Mouse (Mus musculus): ENCODE data around the gene Aff3.

Aff3 gene

GRCm38 (mm10) chr1:38237831-38238230 lies 426.9 kb downstream of the Aff3 start:
- no peak for DNase-seq (ENCODE audit: low read depth, low spot score)

- no peak for DNase-seq (ENCODE audit: low read depth, low spot score)
Measured at GRCm38 (mm10) chr1:38237027-38237787, 427.5 kb downstream of the Aff3 start.

DNA sequence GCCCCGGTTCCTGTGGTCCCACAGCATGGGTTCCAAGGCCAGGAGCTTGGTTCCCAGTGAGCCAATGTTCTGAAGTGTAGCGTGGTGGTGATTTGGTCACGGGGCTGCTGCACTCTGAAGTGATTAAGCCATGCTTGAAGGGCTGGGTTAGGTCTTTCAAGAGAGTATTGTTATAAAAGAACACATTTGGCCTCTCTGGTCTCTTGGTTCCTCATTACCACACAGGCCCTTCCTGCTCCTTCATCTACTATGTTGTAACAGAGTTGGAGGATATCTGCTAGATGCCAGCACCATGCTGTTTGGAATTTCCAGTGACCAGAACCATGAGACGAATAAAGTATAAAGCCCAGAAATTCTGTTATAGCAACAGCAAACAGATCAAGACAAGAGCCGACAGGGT lies 431.6 kb downstream of the Aff3 start:
- no peak for DNase-seq (ENCODE audit: low read depth, low spot score)

DNA sequence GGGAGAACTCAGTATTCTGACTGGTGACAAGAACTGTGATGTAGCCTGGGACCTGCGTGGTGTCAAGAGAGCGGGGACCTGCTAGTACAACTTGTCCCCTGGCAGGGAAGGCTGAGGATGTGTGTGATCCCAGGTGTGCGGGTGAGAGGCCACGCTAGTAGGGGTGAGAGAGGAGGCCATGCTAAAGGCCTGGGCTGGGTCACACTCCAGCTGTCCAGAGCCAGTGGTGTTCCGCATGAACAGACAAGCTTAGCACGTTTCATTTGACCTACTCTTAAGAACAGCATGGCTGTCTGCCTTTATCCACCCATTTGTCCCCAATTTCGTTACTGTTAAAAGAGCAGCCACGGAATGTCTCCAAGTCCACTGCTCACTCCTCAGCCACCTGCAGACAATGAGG lies 434.7 kb downstream of the Aff3 start:
- DNase-seq (ENCODE audit: low read depth, low spot score): no peak

DNA sequence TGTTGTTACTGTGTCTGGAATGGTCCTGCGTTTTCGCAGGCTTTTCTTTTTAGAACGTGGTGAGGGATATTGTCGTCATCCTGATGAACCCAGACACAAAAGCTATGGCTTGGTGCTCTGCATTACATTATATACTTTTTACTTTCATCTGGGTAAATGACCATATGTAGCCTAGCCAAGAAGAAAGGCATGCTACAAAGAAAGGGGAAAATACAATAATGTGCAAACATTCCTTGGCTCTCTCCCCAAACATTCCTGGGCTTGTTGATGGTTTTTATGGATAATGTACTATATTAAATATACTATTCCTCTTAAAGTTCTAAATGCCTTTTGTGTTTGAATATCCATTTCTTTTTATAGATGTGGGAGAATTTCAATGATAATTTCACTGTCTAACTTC lies 435.9 kb downstream of the Aff3 start:
- no peak for DNase-seq (ENCODE audit: low read depth, low spot score)

GRCm38 (mm10) chr1:38225166-38225565 lies 439.6 kb downstream of the Aff3 start:
- DNase-seq (ENCODE audit: low read depth, low spot score): no peak

DNA sequence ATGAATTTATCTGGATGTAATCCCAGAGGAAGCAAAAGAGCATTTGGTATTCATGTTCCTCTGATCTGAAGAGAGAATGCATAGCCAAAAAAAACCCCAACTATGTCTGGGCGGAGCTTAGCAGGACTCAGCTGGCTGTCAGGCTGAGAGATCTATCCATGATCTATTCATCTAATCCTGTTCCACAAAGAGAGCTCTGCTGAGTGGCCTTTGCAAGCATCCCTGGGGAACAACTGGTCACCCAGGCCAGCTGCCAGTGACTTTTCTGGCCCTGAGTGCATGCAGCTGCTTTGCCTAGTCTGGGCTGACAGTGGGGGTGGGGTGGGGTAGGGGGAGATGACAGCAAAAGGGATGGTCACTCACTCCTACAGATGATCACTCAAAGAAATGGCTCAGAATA lies 442.6 kb downstream of the Aff3 start:
- no peak for DNase-seq (ENCODE audit: low read depth, low spot score)

DNA sequence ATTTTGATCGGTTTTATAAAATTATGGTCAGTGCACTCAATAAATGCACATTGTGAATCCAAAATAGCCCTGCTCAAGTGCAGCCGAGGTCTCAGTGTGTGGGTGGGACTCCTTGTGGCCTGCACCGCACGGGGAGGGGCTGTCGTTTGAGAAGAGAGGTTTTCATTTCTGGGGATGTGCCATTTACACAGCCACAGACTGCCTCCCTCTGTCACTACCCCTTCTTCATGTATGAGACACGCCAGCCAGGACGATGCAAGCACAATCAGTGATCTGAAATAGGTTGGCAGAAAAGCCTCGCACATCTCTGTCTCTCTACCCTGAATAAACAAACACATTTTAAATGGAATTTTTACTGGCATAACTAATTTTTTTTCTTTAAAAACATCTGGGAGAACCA lies 443.3 kb downstream of the Aff3 start:
- no peak for DNase-seq (ENCODE audit: low read depth, low spot score)

GRCm38 (mm10) chr1:38217912-38218795 lies 446.6 kb downstream of the Aff3 start:
- DNase-seq (ENCODE audit: low read depth, low spot score): peak; percentile 48

GRCm38 (mm10) chr1:38217098-38217497 lies 447.7 kb downstream of the Aff3 start:
- DNase-seq (ENCODE audit: low read depth, low spot score): no peak

DNA sequence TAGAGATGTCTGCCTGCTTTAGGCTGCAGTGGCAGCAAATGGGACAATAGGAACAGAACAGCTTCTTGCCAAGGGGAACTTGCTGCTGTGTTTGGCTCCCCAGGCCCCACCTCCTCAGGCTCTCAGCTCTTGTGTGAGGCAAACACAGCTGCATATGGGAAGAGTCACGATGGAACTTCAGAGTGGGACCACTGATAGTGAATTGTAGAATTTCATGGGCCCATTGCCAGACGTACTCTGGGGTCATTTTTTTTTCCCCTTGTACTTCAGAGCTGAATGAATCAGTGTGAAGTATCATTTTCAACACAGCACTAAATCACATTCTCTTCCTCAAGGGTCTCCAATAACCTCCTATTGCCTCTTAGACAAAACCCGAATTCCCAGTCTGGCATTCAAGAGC lies 451.4 kb downstream of the Aff3 start:
- no peak for DNase-seq (ENCODE audit: low read depth, low spot score)

GRCm38 (mm10) chr1:38212386-38212785 lies 452.4 kb downstream of the Aff3 start:
- DNase-seq (ENCODE audit: low read depth, low spot score): no peak

DNA sequence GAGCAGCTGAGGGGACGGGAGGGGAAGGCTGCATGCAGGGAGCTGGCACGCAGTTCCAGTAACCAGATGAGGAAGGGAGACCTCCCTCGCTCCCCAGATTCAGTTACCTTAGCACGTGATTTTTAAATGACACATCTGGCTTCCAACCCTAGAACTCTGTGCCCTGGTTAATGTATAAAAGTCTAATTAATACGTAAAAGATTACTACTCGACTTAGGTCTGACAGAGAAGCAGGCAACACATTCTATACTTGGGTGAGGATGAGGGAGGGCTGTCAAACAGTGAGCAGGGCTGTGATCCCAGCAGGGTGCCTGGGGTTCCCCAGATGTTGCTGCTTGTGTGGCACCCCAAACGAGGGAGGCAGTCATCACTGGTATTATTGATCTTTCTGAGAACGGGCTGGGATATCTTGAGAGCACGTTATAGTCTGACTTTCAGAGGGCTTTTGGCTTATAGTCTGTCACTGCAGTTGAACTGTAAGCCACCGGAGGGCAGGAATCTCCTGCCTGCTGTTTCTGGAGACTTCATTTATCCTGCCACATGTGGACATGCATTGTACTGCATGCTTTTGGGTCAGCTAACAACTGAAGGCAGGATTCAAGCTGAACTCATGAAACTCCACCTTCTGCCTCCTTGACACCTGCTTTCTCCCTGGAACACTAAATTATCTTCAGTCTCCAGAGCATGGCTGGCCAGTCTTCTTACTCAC lies 462.1 kb downstream of the Aff3 start:
- peak; percentile 67 for DNase-seq (ENCODE audit: low read depth, low spot score)

- no peak for DNase-seq (ENCODE audit: low read depth, low spot score)
Measured at GRCm38 (mm10) chr1:38201796-38202195, 463.0 kb downstream of the Aff3 start.

DNA sequence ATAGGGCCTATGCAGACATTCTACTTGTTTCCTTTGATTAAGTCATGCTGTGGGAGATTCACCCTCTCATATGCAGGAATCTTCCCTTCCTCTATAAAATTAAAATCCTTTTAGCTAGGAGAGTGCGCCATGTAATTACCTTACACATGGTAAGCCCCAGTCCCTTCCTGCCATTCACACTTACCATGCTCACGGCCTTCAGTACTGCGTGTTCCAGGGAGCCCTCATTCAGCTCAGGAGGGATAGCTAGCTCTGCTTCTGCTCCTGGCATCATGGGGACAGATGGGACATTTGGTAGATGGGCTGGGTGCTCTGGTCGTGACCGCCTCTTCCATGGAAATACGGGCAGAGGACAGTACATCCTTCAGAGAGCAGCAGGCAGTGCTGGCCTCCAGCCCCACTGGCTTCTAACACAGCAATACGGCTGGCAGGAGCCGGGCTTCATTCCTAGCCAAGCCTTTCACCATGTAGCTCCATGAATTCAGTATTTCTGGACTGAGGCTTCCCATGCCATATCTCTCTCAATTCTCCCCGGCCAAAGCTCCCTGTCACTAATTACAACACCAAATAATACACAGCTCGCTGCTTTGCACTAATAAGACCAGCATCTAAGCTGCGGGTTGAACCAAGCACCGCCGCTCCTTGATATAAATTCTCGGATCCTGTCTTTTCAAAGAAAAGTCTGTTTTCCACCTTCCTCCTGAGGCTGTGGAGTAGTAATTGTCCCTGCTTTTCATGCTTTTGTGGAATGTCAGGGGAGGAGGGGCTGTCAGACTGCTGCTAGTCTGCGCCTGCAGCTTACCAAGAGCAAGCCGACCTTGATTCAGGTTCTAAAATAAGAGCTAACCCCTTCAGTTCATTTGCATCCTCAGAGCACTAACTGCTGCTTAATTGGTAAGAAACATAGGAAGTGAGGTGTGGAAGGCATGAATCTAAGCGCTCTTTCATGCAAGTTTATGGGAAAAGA lies 464.8 kb downstream of the Aff3 start:
- DNase-seq (ENCODE audit: low read depth, low spot score): no peak

DNA sequence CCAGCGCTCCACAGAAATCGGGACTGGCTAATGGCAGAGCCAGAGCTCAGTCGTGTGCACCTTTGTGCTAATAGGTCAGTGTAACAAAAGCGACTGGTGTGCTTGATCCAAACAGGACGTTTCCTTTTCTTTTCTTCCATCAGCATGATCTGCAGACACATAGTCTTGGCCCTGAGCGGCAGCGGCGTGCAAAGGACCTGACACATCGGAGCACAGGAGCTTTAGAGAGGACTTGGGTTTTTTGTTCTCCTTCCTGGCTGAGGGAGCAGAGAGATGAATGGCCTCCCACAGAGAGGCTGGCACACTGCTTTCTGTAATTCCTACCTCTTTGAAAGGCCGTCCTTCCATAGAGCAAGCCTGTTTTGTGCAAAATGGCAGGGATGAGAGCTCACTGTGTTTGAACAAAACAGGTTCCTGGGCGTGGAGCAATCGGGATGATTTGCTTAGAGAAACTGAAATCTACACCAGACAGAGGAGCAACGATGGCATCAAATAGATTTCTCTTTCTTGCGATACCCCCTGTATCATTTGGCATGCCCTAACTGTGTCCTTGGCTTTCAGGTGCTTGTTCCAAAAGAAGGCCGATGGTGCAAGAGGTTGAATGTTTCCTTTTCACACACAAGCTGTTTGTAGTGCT lies 466.2 kb downstream of the Aff3 start:
- DNase-seq (ENCODE audit: low read depth, low spot score): peak; percentile 40

- no peak for DNase-seq (ENCODE audit: low read depth, low spot score)
Measured at GRCm38 (mm10) chr1:38197145-38197682, 467.5 kb downstream of the Aff3 start.

GRCm38 (mm10) chr1:38195721-38196120 lies 469.0 kb downstream of the Aff3 start:
- no peak for DNase-seq (ENCODE audit: low read depth, low spot score)

GRCm38 (mm10) chr1:38186227-38186545 lies 478.6 kb downstream of the Aff3 start:
- DNase-seq (ENCODE audit: low read depth, low spot score): no peak

- DNase-seq (ENCODE audit: low read depth, low spot score): peak; percentile 78
Measured at GRCm38 (mm10) chr1:38185517-38186226, 479.1 kb downstream of the Aff3 start.

Data from ZHBTc4 (cell line).